Mouse (Mus musculus): Measurements from ENCODE around the gene Eepd1. TPM values are rescaled to one million over a fixed set of nuclear protein-coding genes. Genes with fewer than 3 reads are reported as not detected.

The Eepd1 gene
- total and polyA plus RNA-seq, 2 experiments from 2014 or later = 16.3 to 16.8 TPM

DNA sequence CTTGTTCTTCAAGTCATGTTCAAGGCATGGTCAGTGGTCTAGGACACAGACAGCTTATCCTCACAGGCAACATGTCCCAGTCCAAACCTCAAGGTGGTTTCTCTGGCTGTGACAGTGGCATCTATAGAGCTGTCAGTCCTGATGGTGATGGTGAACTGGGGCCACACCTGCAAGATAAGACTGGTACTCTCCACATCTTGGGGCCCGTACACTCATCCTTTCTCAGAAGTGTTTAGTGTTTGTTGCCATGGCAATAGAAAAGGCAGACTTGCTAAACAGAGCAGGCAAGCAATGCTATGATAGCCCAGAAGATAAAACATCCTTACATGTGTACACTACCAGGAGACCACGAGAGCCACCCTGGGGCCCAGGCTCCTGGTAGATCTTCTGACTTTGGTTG, 107.2 kb downstream of the Eepd1 start:
- Histone ChIP-seq H3K9ac (no peak overlapping the region), H3K4me1 (ENCODE audit: insufficient read depth) (no peaks in the 10 kb centered on the region), H3K4me3 (ENCODE audit: low read depth, low read length) (no peak overlapping the region), H3K27ac (ENCODE audit: low read depth, low read length) (no peak overlapping the region), H3K9me3 (ENCODE audit: low read length) (no peaks in the 10 kb centered on the region), H3K36me3 (ENCODE audit: insufficient read depth) (no peaks in the 10 kb centered on the region), H3K4me2 (ENCODE audit: low read depth) (no peak overlapping the region), H3K27me3 (ENCODE audit: insufficient read depth, low read length) (no peaks in the 10 kb centered on the region)
- no peak for ATAC-seq
- TF ChIP-seq CTCF (IDR thresholded peaks at IDR 0.05; ENCODE audit: low read depth) = no peak
- 83% methylated on average over 2 of the region's 2 CpGs for WGBS
- DNase-seq = no peak

DNA sequence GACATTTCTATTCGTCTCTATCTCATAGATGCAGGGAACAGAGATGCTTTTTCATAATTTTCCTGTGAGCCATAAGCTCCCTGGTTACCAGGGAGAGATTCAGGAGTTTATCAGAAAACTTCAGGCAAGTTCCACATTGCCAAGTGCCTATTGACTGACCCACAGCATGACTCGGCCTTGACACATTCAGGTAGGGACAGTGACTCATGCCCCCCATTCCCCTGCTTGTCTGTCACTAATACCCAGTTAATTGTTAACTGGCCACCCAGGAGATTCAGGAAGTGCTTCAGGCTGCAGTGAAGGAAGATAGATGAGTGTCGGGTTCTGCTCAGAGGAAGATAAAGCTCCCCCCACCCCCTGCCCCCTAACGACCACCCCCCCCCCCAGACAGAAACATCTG, 109.4 kb downstream of the Eepd1 start:
- H3K4me3 ChIP-seq (ENCODE audit: low read depth, low read length) = no peak overlapping the region

DNA sequence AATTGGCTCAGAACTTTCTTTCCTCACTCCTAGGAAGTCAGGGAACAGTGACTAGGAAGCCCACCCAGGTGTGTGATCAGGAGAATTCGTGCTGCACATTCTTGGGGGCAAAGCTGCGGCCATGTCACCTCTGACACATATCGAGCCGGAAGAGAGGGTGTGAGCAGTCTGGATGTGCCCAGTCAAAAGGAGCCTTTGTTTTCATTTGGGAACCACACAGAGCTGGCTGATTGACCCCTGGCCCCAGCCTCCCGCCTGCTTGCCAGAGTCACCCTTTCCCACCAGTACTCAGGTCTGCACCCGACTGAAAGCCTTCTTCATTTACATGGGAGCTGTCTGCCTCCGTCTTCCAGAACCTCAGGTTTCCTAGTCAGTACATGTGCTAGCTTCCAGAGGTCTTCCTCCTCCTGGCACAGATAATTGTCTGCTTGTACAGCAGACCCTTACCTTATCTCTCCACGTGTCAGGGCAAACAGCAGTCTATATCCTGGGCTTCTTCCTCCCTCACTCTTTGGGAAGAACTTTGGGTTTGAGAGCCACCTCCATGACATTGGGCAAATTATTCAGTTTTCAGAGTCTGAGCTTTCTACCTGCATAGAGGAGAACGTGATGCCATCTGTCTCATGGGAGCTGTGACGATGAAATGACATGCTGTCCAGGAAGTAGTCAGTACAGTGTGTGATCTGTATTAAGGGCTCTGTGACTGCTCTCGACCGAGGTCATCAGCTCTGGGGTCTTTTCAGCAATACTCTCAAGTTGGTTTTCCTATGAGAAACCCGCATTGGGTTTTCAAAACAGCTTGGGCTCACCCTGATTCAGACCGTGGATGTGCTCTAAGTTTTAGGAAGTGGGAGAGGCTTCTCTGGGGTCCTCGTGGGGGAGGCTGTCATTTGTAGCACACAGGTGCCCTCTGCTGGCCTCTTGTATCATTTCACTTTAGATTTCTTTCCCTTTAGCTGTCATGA, 110.3 kb downstream of the Eepd1 start:
- TF ChIP-seq CTCF (IDR thresholded peaks at IDR 0.05; ENCODE audit: low read depth) = peak; percentile 86
- ATAC-seq (peak; percentile 87), DNase-seq (peak; percentile 86)
- 35% methylated on average over 15 of the region's 15 CpGs for WGBS
- Histone ChIP-seq H3K4me3 (ENCODE audit: low read depth, low read length) (no peak overlapping the region), H3K4me1 (ENCODE audit: insufficient read depth) (no peaks in the 10 kb centered on the region), H3K9ac (no peak overlapping the region), H3K9me3 (ENCODE audit: low read length) (no peaks in the 10 kb centered on the region), H3K36me3 (ENCODE audit: insufficient read depth) (no peaks in the 10 kb centered on the region), H3K27ac (ENCODE audit: low read depth, low read length) (no peak overlapping the region), H3K4me2 (ENCODE audit: low read depth) (peak overlapping the region; percentile 15; the same call in 1 of the 2 replicates), H3K27me3 (ENCODE audit: insufficient read depth, low read length) (no peaks in the 10 kb centered on the region)

More for the DNA sequence above, 109.4 kb downstream of the Eepd1 start:
- Histone ChIP-seq H3K9me3 (ENCODE audit: low read length) (no peaks in the 10 kb centered on the region), H3K9ac (no peak overlapping the region), H3K36me3 (ENCODE audit: insufficient read depth) (no peaks in the 10 kb centered on the region), H3K4me2 (ENCODE audit: low read depth) (no peak overlapping the region), H3K27ac (ENCODE audit: low read depth, low read length) (no peak overlapping the region), H3K27me3 (ENCODE audit: insufficient read depth, low read length) (no peaks in the 10 kb centered on the region), H3K4me1 (ENCODE audit: insufficient read depth) (no peaks in the 10 kb centered on the region)
- ATAC-seq (no peak), DNase-seq (no peak)
- TF ChIP-seq CTCF (IDR thresholded peaks at IDR 0.05; ENCODE audit: low read depth) = no peak
- 50% methylated on average over 4 of the region's 4 CpGs for WGBS

DNA sequence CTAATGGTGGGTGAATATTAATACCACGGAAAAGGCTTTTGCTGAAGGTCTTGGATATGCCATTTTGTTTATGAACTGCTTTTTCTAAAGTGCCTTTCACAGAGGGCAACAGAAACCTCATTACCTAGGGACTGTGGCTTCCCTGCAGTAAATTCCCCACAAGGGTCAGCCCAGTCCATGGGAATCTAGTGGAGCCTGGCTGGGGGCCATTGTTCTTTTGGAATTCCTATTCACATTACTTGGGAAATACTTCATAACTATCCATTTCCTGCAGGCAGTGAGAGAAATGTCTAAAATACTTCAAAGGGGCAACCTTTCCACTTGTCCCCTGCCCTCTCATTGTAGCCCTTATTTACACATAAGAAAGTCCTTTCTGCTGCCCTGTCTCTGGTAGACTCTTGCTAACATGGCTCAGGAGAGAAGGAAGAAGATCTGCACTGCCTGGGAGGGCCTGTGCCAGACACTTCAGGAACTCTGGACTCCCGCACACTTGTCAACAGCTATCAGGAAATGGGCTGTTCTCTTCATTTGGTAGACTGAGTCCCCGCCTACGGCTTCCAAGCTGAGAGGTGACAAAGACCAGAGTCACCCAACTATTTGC, 111.1 kb downstream of the Eepd1 start:
- 70% methylated on average over 4 of the region's 4 CpGs for WGBS
- no peak for TF ChIP-seq CTCF (IDR thresholded peaks at IDR 0.05; ENCODE audit: low read depth)
- no peak overlapping the region for H3K4me3 ChIP-seq (ENCODE audit: low read depth, low read length)
- ATAC-seq (no peak; the same call in 1 of the 2 replicates), DNase-seq (no peak)
- H3K27ac ChIP-seq (ENCODE audit: low read depth, low read length) = no peak overlapping the region
- no peaks in the 10 kb centered on the region for H3K27me3 ChIP-seq (ENCODE audit: insufficient read depth, low read length)
- H3K36me3 ChIP-seq (ENCODE audit: insufficient read depth) = no peaks in the 10 kb centered on the region
- no peak overlapping the region for H3K4me2 ChIP-seq (ENCODE audit: low read depth)
- H3K4me1 ChIP-seq (ENCODE audit: insufficient read depth) = no peaks in the 10 kb centered on the region
- H3K9me3 ChIP-seq (ENCODE audit: low read length) = no peaks in the 10 kb centered on the region
- H3K9ac ChIP-seq = no peak overlapping the region

DNA sequence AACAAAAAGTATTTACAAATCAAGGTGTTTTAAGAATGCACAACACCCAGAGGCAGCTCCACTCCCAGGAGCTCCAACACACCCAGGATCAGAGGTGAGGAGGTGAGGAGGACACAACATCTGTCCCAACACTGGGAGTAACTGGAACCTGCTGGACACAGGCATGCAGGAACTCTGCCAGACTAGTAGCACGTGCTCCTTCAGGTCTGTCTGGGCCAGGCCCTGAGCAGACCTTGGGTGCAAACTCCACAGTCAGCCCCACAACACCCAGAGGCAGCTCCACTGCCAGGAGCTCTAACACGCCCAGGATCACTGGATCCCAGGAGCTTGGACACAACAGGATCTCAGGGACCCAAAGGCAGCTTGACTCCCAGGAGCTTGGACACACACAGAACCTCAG, 143.4 kb downstream of the Eepd1 start:
- Histone ChIP-seq H3K36me3 (ENCODE audit: insufficient read depth) (no peaks in the 10 kb centered on the region), H3K4me3 (ENCODE audit: low read depth, low read length) (no peak overlapping the region), H3K4me1 (ENCODE audit: insufficient read depth) (no peaks in the 10 kb centered on the region), H3K9me3 (ENCODE audit: low read length) (no peaks in the 10 kb centered on the region), H3K27ac (ENCODE audit: low read depth, low read length) (no peak overlapping the region), H3K9ac (no peak overlapping the region), H3K27me3 (ENCODE audit: insufficient read depth, low read length) (no peaks in the 10 kb centered on the region), H3K4me2 (ENCODE audit: low read depth) (no peak overlapping the region)
- DNase-seq (no peak), ATAC-seq (no peak)
- TF ChIP-seq CTCF (IDR thresholded peaks at IDR 0.05; ENCODE audit: low read depth) = no peak
- 86% methylated on average over 2 of the region's 2 CpGs for WGBS

DNA sequence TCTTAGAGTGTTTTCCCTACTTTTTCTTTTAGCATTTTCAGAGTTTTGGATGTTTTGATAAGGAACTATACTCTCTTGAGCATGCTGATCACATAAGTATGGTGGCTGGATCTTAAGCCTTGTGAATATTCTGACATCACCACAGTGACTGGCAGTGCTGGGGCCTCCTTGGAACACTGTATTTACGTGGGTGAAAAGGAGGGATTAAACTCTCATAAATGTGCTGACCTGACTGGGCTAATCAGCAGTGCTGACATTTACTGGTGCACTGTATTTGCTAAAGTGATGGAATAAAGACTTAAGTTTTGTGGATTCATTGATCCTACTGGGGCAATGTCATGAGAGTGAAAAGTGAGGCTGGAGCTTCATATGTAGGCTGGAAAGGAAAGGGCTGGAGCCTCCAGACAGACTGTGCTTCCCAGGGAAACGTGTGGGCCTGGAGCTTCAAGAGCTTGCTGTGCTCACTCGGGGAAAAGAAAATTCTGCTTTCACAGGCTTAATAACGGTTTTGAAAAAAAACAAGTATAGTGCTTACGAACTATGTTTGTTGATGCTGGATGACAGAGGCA, 148.3 kb downstream of the Eepd1 start:
- H3K27ac ChIP-seq (ENCODE audit: low read depth, low read length) = no peak overlapping the region
- H3K9ac ChIP-seq = no peak overlapping the region
- no peaks in the 10 kb centered on the region for H3K4me1 ChIP-seq (ENCODE audit: insufficient read depth)
- no peak for TF ChIP-seq CTCF (IDR thresholded peaks at IDR 0.05; ENCODE audit: low read depth)
- WGBS = 35% methylated on average over 5 of the region's 5 CpGs
- no peaks in the 10 kb centered on the region for H3K36me3 ChIP-seq (ENCODE audit: insufficient read depth)
- ATAC-seq = peak; percentile 55; the same call in 1 of the 2 replicates
- no peak for DNase-seq
- no peak overlapping the region for H3K4me3 ChIP-seq (ENCODE audit: low read depth, low read length)
- no peak overlapping the region for H3K4me2 ChIP-seq (ENCODE audit: low read depth)
- no peaks in the 10 kb centered on the region for H3K27me3 ChIP-seq (ENCODE audit: insufficient read depth, low read length)
- H3K9me3 ChIP-seq (ENCODE audit: low read length) = no peaks in the 10 kb centered on the region

Other genes starting within 250 kb of the Eepd1 start
- gene Sept7, start 229.1 kb upstream of the Eepd1 start, total RNA-seq (2014; rRNA removed) = 205 and 233 TPM in 2 replicates
- gene Sept7, start 229.1 kb upstream of the Eepd1 start, polyA plus RNA-seq (2015; fragmentation: Nextera tagmentation; extraction: Ambion mirVana) = 249 and 277 TPM in 2 replicates